Mouse (Mus musculus) megakaryocyte progenitor cell, adult 5-6 weeks (primary cell): ENCODE results near the gene Ift22. TPM values are rescaled to one million over a fixed set of nuclear protein-coding genes. Genes with fewer than 3 reads are reported as not detected.
A peak's percentile ranks its signal among the peaks of the same experiment; 100 is the strongest.
"Not testable (repeated sequence)": the region's sequence is repeated elsewhere in the genome, so short reads cannot be mapped to it uniquely, and the experiment has no call there.

Source experiments
- ATAC-seq: replicated peaks from 2 replicates; pipeline ENCODE4 v1.8.0; 2016; ENCODE audit warnings: mild to moderate bottlenecking, moderate TSS enrichment, inconsistent platforms; ENCODE audit not compliant: poor library complexity
- total RNA-seq, 2 experiments: library from RNA; stranded (forward) in 1 of 2; stranded (reverse) in 1 of 2; fragments of 157-497, 149-512 nt in 1 of 2; fragments of 200-1000 nt in 1 of 2; gene quantifications; 2 replicates each; pipeline versions ENCODE4 v1.2.3 to v1.2.4; 2015 to 2017

Gene Ift22
- total RNA-seq, 2 experiments from 2014 or later: 6.6 to 43.5 TPM

GRCm38 (mm10) chr5:136904621-136905020 lies 3.3 kb upstream of the Ift22 start:
- no peak for ATAC-seq

GRCm38 (mm10) chr5:136905630-136906029 lies 2.3 kb upstream of the Ift22 start:
- ATAC-seq: peak; percentile 32; the same call in 1 of the 2 replicates

GRCm38 (mm10) chr5:136907587-136907986 lies 363 bp upstream of the Ift22 start:
- ATAC-seq: no peak

GRCm38 (mm10) chr5:136914183-136914582 lies 6.2 kb downstream of the Ift22 start:
- ATAC-seq: no peak

- ATAC-seq: no peak
Measured at GRCm38 (mm10) chr5:136917613-136918242, 9.8 kb downstream of the Ift22 start.

GRCm38 (mm10) chr5:136918655-136919472 lies 10.9 kb downstream of the Ift22 start:
- ATAC-seq: peak; percentile 98

GRCm38 (mm10) chr5:136919546-136920301 lies 11.8 kb downstream of the Ift22 start:
- ATAC-seq: no peak

- no peak for ATAC-seq
Measured at GRCm38 (mm10) chr5:136922830-136923229, 14.9 kb downstream of the Ift22 start.

- no peak for ATAC-seq
Measured at GRCm38 (mm10) chr5:136923751-136924478, 16.0 kb downstream of the Ift22 start.

GRCm38 (mm10) chr5:136929073-136929472 lies 21.1 kb downstream of the Ift22 start:
- peak; percentile 98 for ATAC-seq

- no peak for ATAC-seq
Measured at GRCm38 (mm10) chr5:136931896-136932295, 23.9 kb downstream of the Ift22 start.

- no peak for ATAC-seq
Measured at GRCm38 (mm10) chr5:136932956-136933355, 25.0 kb downstream of the Ift22 start.

GRCm38 (mm10) chr5:136933930-136934329 lies 26.0 kb downstream of the Ift22 start:
- ATAC-seq: no peak

GRCm38 (mm10) chr5:136935905-136936695 lies 28.1 kb downstream of the Ift22 start:
- ATAC-seq: peak; percentile 54; the same call in 1 of the 2 replicates

- ATAC-seq: no peak
Measured at GRCm38 (mm10) chr5:136936750-136937149, 28.8 kb downstream of the Ift22 start.

GRCm38 (mm10) chr5:136937621-136938020 lies 29.7 kb downstream of the Ift22 start:
- ATAC-seq: no peak

- peak; percentile 42; the same call in 1 of the 2 replicates for ATAC-seq
Measured at GRCm38 (mm10) chr5:136939284-136939683, 31.3 kb downstream of the Ift22 start.

- not testable (repeated sequence) for ATAC-seq
Measured at GRCm38 (mm10) chr5:136940029-136940428, 32.1 kb downstream of the Ift22 start.

- no peak for ATAC-seq
Measured at GRCm38 (mm10) chr5:136940845-136941560, 33.1 kb downstream of the Ift22 start.
